Mouse (Mus musculus): ENCODE results near the gene Slc16a7. TPM values are rescaled to one million over a fixed set of nuclear protein-coding genes. Genes with fewer than 3 reads are reported as not detected.
A peak's percentile ranks its signal among the peaks of the same experiment; 100 is the strongest.

Slc16a7 gene
- polyA plus RNA-seq, 1 experiment from 2014 or later = 4.2 TPM

- 55% methylated on average over 11 of the region's 11 CpGs for WGBS
- H3K27me3 ChIP-seq (replicated peaks; ENCODE audit: control insufficient read depth, insufficient read depth, low read length) = no peaks in the 10 kb centered on the region
- no peak overlapping the region for H3K4me3 ChIP-seq (ENCODE audit: low read depth, low read length)
- no peak overlapping the region for H3K27ac ChIP-seq (ENCODE audit: low read depth, low read length)
- H3K4me1 ChIP-seq (ENCODE audit: control insufficient read depth, insufficient read depth, low read length) = no peaks in the 10 kb centered on the region; the same call in 1 of the 2 replicates
- no peaks in the 10 kb centered on the region for H3K9me3 ChIP-seq (replicated peaks; ENCODE audit: control insufficient read depth, low read length)
- H3K36me3 ChIP-seq (ENCODE audit: control insufficient read depth, insufficient read depth, low read length) = no peaks in the 10 kb centered on the region
- peak; percentile 56 for DNase-seq (ENCODE audit: low spot score)
- peak; percentile 54; the same call in 1 of the 2 replicates for ATAC-seq
- no peak overlapping the region for H3K4me2 ChIP-seq (ENCODE audit: low read length)
- H3K9ac ChIP-seq (ENCODE audit: low read length) = no peak overlapping the region
Observed at GRCm38 (mm10) chr10:125371451-125371850, 17.8 kb downstream of the Slc16a7 start.

GRCm38 (mm10) chr10:125370037-125370610 lies 19.1 kb downstream of the Slc16a7 start:
- Histone ChIP-seq H3K9ac (ENCODE audit: low read length) (no peak overlapping the region), H3K4me2 (ENCODE audit: low read length) (no peak overlapping the region), H3K36me3 (ENCODE audit: control insufficient read depth, insufficient read depth, low read length) (no peaks in the 10 kb centered on the region), H3K27ac (ENCODE audit: low read depth, low read length) (no peak overlapping the region), H3K4me1 (ENCODE audit: control insufficient read depth, insufficient read depth, low read length) (no peaks in the 10 kb centered on the region; the same call in 1 of the 2 replicates), H3K27me3 (replicated peaks; ENCODE audit: control insufficient read depth, insufficient read depth, low read length) (no peaks in the 10 kb centered on the region), H3K9me3 (replicated peaks; ENCODE audit: control insufficient read depth, low read length) (no peaks in the 10 kb centered on the region), H3K4me3 (ENCODE audit: low read depth, low read length) (no peak overlapping the region)
- no peak for ATAC-seq
- no peak for DNase-seq (ENCODE audit: low spot score)
- 89% methylated on average over 8 of the region's 8 CpGs for WGBS

- no peak overlapping the region for H3K27ac ChIP-seq (ENCODE audit: low read depth, low read length)
- H3K27me3 ChIP-seq (replicated peaks; ENCODE audit: control insufficient read depth, insufficient read depth, low read length) = no peaks in the 10 kb centered on the region
- no peak overlapping the region for H3K9ac ChIP-seq (ENCODE audit: low read length)
- DNase-seq (ENCODE audit: low spot score) (no peak), ATAC-seq (no peak)
- no peak overlapping the region for H3K4me2 ChIP-seq (ENCODE audit: low read length)
- H3K36me3 ChIP-seq (ENCODE audit: control insufficient read depth, insufficient read depth, low read length) = no peaks in the 10 kb centered on the region
- H3K9me3 ChIP-seq (replicated peaks; ENCODE audit: control insufficient read depth, low read length) = no peaks in the 10 kb centered on the region
- no peaks in the 10 kb centered on the region for H3K4me1 ChIP-seq (ENCODE audit: control insufficient read depth, insufficient read depth, low read length)
- no peak overlapping the region for H3K4me3 ChIP-seq (ENCODE audit: low read depth, low read length)
- WGBS = 89% methylated on average over 7 of the region's 7 CpGs
Observed at GRCm38 (mm10) chr10:125358479-125358878, 30.8 kb downstream of the Slc16a7 start.

GRCm38 (mm10) chr10:125352805-125353204 lies 36.5 kb downstream of the Slc16a7 start:
- no peaks in the 10 kb centered on the region for H3K36me3 ChIP-seq (ENCODE audit: control insufficient read depth, insufficient read depth, low read length)
- H3K4me1 ChIP-seq (ENCODE audit: control insufficient read depth, insufficient read depth, low read length) = 0 out of 2 replicates have a peak, but pooled peaks cover 2% of the 10 kb centered on the region
- H3K9ac ChIP-seq (ENCODE audit: low read length) = no peak overlapping the region
- DNase-seq (ENCODE audit: low spot score) = peak; percentile 25
- H3K4me2 ChIP-seq (ENCODE audit: low read length) = no peak overlapping the region
- H3K27me3 ChIP-seq (replicated peaks; ENCODE audit: control insufficient read depth, insufficient read depth, low read length) = no peaks in the 10 kb centered on the region
- ATAC-seq = no peak
- WGBS = 72% methylated on average over 7 of the region's 7 CpGs
- no peak overlapping the region for H3K27ac ChIP-seq (ENCODE audit: low read depth, low read length)
- no peak overlapping the region for H3K4me3 ChIP-seq (ENCODE audit: low read depth, low read length)
- H3K9me3 ChIP-seq (replicated peaks; ENCODE audit: control insufficient read depth, low read length) = no peaks in the 10 kb centered on the region

GRCm38 (mm10) chr10:125348171-125348570 lies 41.1 kb downstream of the Slc16a7 start:
- H3K27me3 ChIP-seq (replicated peaks; ENCODE audit: control insufficient read depth, insufficient read depth, low read length) = no peaks in the 10 kb centered on the region
- no peak for DNase-seq (ENCODE audit: low spot score)
- no peak overlapping the region for H3K4me2 ChIP-seq (ENCODE audit: low read length)
- H3K9me3 ChIP-seq (replicated peaks; ENCODE audit: control insufficient read depth, low read length) = no peaks in the 10 kb centered on the region
- 46% methylated on average over 3 of the region's 3 CpGs for WGBS
- H3K9ac ChIP-seq (ENCODE audit: low read length) = no peak overlapping the region
- no peak overlapping the region for H3K4me3 ChIP-seq (ENCODE audit: low read depth, low read length)
- ATAC-seq = no peak
- no peaks in the 10 kb centered on the region for H3K36me3 ChIP-seq (ENCODE audit: control insufficient read depth, insufficient read depth, low read length)
- 0 out of 2 replicates have a peak, but pooled peaks cover 2% of the 10 kb centered on the region for H3K4me1 ChIP-seq (ENCODE audit: control insufficient read depth, insufficient read depth, low read length)
- H3K27ac ChIP-seq (ENCODE audit: low read depth, low read length) = no peak overlapping the region

- Histone ChIP-seq H3K4me2 (ENCODE audit: low read length) (no peak overlapping the region), H3K36me3 (ENCODE audit: control insufficient read depth, insufficient read depth, low read length) (no peaks in the 10 kb centered on the region), H3K4me3 (ENCODE audit: low read depth, low read length) (no peak overlapping the region), H3K9ac (ENCODE audit: low read length) (no peak overlapping the region), H3K4me1 (ENCODE audit: control insufficient read depth, insufficient read depth, low read length) (no peaks in the 10 kb centered on the region), H3K9me3 (replicated peaks; ENCODE audit: control insufficient read depth, low read length) (no peaks in the 10 kb centered on the region), H3K27ac (ENCODE audit: low read depth, low read length) (no peak overlapping the region), H3K27me3 (replicated peaks; ENCODE audit: control insufficient read depth, insufficient read depth, low read length) (no peaks in the 10 kb centered on the region)
- DNase-seq (ENCODE audit: low spot score) (no peak), ATAC-seq (no peak)
- WGBS = 87% methylated on average over 6 of the region's 6 CpGs
Observed at GRCm38 (mm10) chr10:125347149-125347548, 42.1 kb downstream of the Slc16a7 start.

GRCm38 (mm10) chr10:125346364-125346763 lies 42.9 kb downstream of the Slc16a7 start:
- Histone ChIP-seq H3K4me3 (ENCODE audit: low read depth, low read length) (no peak overlapping the region), H3K9me3 (replicated peaks; ENCODE audit: control insufficient read depth, low read length) (no peaks in the 10 kb centered on the region), H3K4me1 (ENCODE audit: control insufficient read depth, insufficient read depth, low read length) (no peaks in the 10 kb centered on the region), H3K9ac (ENCODE audit: low read length) (no peak overlapping the region), H3K36me3 (ENCODE audit: control insufficient read depth, insufficient read depth, low read length) (no peaks in the 10 kb centered on the region), H3K4me2 (ENCODE audit: low read length) (no peak overlapping the region), H3K27me3 (replicated peaks; ENCODE audit: control insufficient read depth, insufficient read depth, low read length) (no peaks in the 10 kb centered on the region), H3K27ac (ENCODE audit: low read depth, low read length) (no peak overlapping the region)
- DNase-seq (ENCODE audit: low spot score) (no peak), ATAC-seq (no peak)
- 81% methylated on average over 4 of the region's 4 CpGs for WGBS

GRCm38 (mm10) chr10:125345583-125345982 lies 43.7 kb downstream of the Slc16a7 start:
- Histone ChIP-seq H3K27me3 (replicated peaks; ENCODE audit: control insufficient read depth, insufficient read depth, low read length) (no peaks in the 10 kb centered on the region), H3K4me1 (ENCODE audit: control insufficient read depth, insufficient read depth, low read length) (no peaks in the 10 kb centered on the region), H3K9me3 (replicated peaks; ENCODE audit: control insufficient read depth, low read length) (no peaks in the 10 kb centered on the region), H3K9ac (ENCODE audit: low read length) (no peak overlapping the region), H3K36me3 (ENCODE audit: control insufficient read depth, insufficient read depth, low read length) (no peaks in the 10 kb centered on the region), H3K27ac (ENCODE audit: low read depth, low read length) (no peak overlapping the region), H3K4me2 (ENCODE audit: low read length) (no peak overlapping the region), H3K4me3 (ENCODE audit: low read depth, low read length) (no peak overlapping the region)
- WGBS = 90% methylated on average over 1 of the region's 1 CpGs
- DNase-seq (ENCODE audit: low spot score) (no peak), ATAC-seq (no peak)

- H3K9ac ChIP-seq (ENCODE audit: low read length) = no peak overlapping the region
- DNase-seq (ENCODE audit: low spot score) (no peak), ATAC-seq (no peak)
- H3K4me3 ChIP-seq (ENCODE audit: low read depth, low read length) = no peak overlapping the region
- no peak overlapping the region for H3K27ac ChIP-seq (ENCODE audit: low read depth, low read length)
- H3K9me3 ChIP-seq (replicated peaks; ENCODE audit: control insufficient read depth, low read length) = no peaks in the 10 kb centered on the region
- H3K36me3 ChIP-seq (ENCODE audit: control insufficient read depth, insufficient read depth, low read length) = no peaks in the 10 kb centered on the region
- 88% methylated on average over 7 of the region's 7 CpGs for WGBS
- H3K27me3 ChIP-seq (replicated peaks; ENCODE audit: control insufficient read depth, insufficient read depth, low read length) = no peaks in the 10 kb centered on the region
- H3K4me1 ChIP-seq (ENCODE audit: control insufficient read depth, insufficient read depth, low read length) = no peaks in the 10 kb centered on the region
- no peak overlapping the region for H3K4me2 ChIP-seq (ENCODE audit: low read length)
Observed at GRCm38 (mm10) chr10:125342204-125342603, 47.1 kb downstream of the Slc16a7 start.

All from forebrain, embryonic 14.5 days (tissue).